Mouse (Mus musculus) mouse embryonic stem cell (cell line): ENCODE results near the gene 4930518I15Rik.

Experiments
- in situ Hi-C, 2 experiments: fragments of 300-500 bp; cut with MboI; formaldehyde crosslinking; loops; 1 replicate in 1 of 2; 3 replicates in 1 of 2; pipeline ENCODE4 v1.14.3; 2019 to 2020; ENCODE audit warnings: low sequenced_read_pairs in 2 of 2, low pct_unique_long_range_greater_than_20kb in 1 of 2, mixed read lengths in 1 of 2; ENCODE audit not compliant: unreplicated experiment in 1 of 2

The 4930518I15Rik gene

GRCm38 (mm10) chr2:156814893-156815292, 42.9 kb downstream of the 4930518I15Rik start:
- in situ Hi-C loops = no loop called here

DNA sequence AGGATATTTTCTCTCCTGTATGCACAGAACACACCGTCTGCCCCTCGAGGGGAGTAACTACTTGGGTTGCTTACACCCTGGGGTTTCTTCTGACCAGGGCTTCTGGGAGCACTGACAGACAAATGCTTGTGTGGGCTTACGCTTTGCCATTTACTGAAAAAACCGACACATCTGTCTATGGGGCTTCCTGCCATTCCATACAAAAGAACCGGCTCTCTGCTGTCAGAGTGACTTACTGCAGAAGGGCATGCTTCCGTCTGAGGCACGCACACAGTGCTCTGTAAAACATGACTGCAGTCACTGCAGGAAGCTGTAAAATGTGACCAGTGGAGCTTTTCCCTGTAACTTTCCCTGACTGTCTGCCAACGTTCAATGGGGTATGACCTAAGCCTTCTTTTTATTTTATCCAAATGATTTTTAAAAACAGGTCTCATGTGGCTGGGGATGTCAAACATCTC, 43.4 kb downstream of the 4930518I15Rik start:
- in situ Hi-C loops = no loop called here

- in situ Hi-C loops = no loop called here
Measured at GRCm38 (mm10) chr2:156811556-156811955, 46.2 kb downstream of the 4930518I15Rik start.

DNA sequence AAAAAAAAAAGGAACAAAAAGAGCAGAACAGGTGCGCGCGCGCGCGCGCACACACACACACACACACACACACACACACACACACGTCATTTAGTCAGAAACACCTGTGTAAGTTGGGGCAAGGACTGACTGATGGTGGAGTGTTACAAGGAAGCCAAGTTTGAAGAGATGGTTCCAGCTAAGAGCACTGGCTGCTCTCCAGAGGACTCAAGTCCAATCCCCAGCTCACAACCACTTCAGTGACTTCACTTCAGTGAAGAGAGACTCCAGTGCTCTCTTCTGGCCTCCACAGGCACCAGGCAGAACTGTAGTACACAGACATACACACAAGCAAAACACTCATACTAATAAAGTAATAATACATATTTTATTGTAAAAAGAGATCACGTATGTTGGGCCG, 47.0 kb downstream of the 4930518I15Rik start:
- in situ Hi-C loops = no loop called here

GRCm38 (mm10) chr2:156809579-156809978, 48.2 kb downstream of the 4930518I15Rik start:
- in situ Hi-C loops = no loop called here

DNA sequence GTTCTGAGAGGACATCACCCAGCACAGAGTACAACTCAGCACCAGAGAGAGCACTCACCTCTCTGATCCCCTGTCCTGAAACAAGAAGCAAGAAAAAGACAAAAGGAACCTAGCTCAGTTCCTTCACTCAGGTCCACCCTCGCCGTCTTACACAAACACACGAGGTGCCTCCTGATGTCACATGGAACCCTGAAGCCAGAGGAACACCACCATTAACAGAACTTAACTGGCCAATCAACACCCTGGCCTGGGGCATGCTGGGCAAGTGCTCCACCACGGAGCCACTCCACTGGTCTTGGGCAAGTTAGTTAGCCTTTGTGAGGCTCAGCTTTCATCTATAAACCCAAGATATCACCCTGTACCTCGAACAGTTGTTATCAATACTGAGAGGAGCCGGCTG, 50.9 kb downstream of the 4930518I15Rik start:
- in situ Hi-C loops = no loop called here
